Mouse (Mus musculus) liver, adult 2 months (tissue): Measurements from ENCODE around the gene Selenom. TPM values are rescaled to one million over a fixed set of nuclear protein-coding genes. Genes with fewer than 3 reads are reported as not detected.
A peak's percentile ranks its signal among the peaks of the same experiment; 100 is the strongest.

Experiments used
- DNase-seq: peaks from one replicate; pipeline ENCODE4 v3.0.0-alpha.2; 2011; ENCODE audit warnings: low read depth, low spot score; ENCODE audit errors: extremely low read depth
- H3K27ac ChIP-seq: fragments of 200-500 bp; replicated peaks from 2 replicates; pipeline ENCODE4 v1.5.1; 2012; ENCODE audit warnings: low read depth, mild to moderate bottlenecking, control low read depth, inconsistent platforms, low read length; ENCODE audit not compliant: insufficient read depth
- H3K27me3 ChIP-seq: fragments of 200-500 bp; 2 replicates; pipeline ENCODE4 v1.6.1; 2012; ENCODE audit warnings: mild to moderate bottlenecking, moderate library complexity, low read length, inconsistent platforms; ENCODE audit not compliant: control insufficient read depth, insufficient read depth
- H3K36me3 ChIP-seq: fragments of 200-500 bp; 2 replicates; pipeline ENCODE4 v1.6.1; 2012; ENCODE audit warnings: low read length, inconsistent platforms; ENCODE audit not compliant: control insufficient read depth, insufficient read depth
- H3K4me1 ChIP-seq: fragments of 200-500 bp; 2 replicates; pipeline ENCODE4 v1.6.1; 2011; ENCODE audit warnings: low read length; ENCODE audit not compliant: control insufficient read depth, insufficient read depth
- H3K4me3 ChIP-seq: fragments of 200-500 bp; 2 replicates; pipeline ENCODE4 v1.5.1; 2011; ENCODE audit warnings: low read depth, mild to moderate bottlenecking, control low read depth, low read length, moderate library complexity; ENCODE audit not compliant: insufficient read depth
- H3K79me2 ChIP-seq: fragments of 200-500 bp; 2 replicates; pipeline ENCODE4 v1.6.1; 2012; ENCODE audit warnings: inconsistent platforms, mild to moderate bottlenecking, low read length, moderate library complexity; ENCODE audit not compliant: control insufficient read depth, insufficient read depth
- H3K9ac ChIP-seq: fragments of 200-500 bp; 2 replicates; pipeline ENCODE4 v1.6.1; 2012; ENCODE audit warnings: low read depth, mild to moderate bottlenecking, control low read depth, inconsistent platforms, low read length
- CTCF ChIP-seq: fragments of 200-500 bp; IDR thresholded peaks from 2 replicates; pipeline ENCODE4 v1.5.1; 2011; ENCODE audit warnings: low read depth, low read length, control low read depth
- POLR2A ChIP-seq: fragments of 200-500 bp; IDR thresholded peaks from 2 replicates; pipeline ENCODE4 v1.6.1; 2011; ENCODE audit warnings: low read length, control low read depth; ENCODE audit not compliant: insufficient read depth; ENCODE audit errors: extremely low read depth
- WGBS: fragments of 180-500 bp; shearing (Covaris S2); methylation state at CpG from one replicate; pipeline ENCODE4 v1.1.7; 2018; 5-methylcytosine and 5-hydroxymethylcytosine counted together
- polyA plus RNA-seq: library from polyadenylated mRNA; depleted of rRNA; stranded (reverse); fragments of >200 nt; gene quantifications from 2 replicates; pipeline ENCODE4 v1.2.3, GENCODE M21; 2012
- total RNA-seq: library from RNA; depleted of rRNA; stranded (reverse); fragments of >200 nt; gene quantifications from 2 replicates; pipeline ENCODE4 v1.2.3, GENCODE M21; 2014

Selenom gene
- total and polyA plus RNA-seq, 2 experiments, result 2.6 to 6.3 TPM

- Histone ChIP-seq H3K9ac (no peak overlapping the region), H3K27me3 (peaks cover 7% of the 10 kb centered on the region; the same call in 1 of the 2 replicates), H3K27ac (no peak overlapping the region), H3K4me3 (no peak overlapping the region), H3K36me3 (peaks cover 1% of the 10 kb centered on the region; the same call in 1 of the 2 replicates), H3K79me2 (no peaks in the 10 kb centered on the region), H3K4me1 (peaks cover 2% of the 10 kb centered on the region; the same call in 1 of the 2 replicates)
- no peak for DNase-seq
- WGBS, result 88% methylated on average over 5 of the region's 5 CpGs
- TF ChIP-seq POLR2A (no peak), CTCF (no peak)
These were observed 1.6 kb downstream of the Selenom start for GRCm38 (mm10) chr11:3516121-3516520.

- Histone ChIP-seq H3K4me1 (peaks cover 2% of the 10 kb centered on the region; the same call in 1 of the 2 replicates), H3K79me2 (no peaks in the 10 kb centered on the region), H3K27ac (no peak overlapping the region), H3K9ac (peak overlapping the region; percentile 22; the same call in 1 of the 2 replicates), H3K36me3 (peaks cover 1% of the 10 kb centered on the region; the same call in 1 of the 2 replicates), H3K27me3 (peaks cover 7% of the 10 kb centered on the region; the same call in 1 of the 2 replicates), H3K4me3 (no peak overlapping the region)
- TF ChIP-seq POLR2A (no peak), CTCF (no peak)
- no peak for DNase-seq
- 5% methylated on average over 50 of the region's 50 CpGs for WGBS
These were observed 2.7 kb downstream of the Selenom start for GRCm38 (mm10) chr11:3516859-3517845.

DNA sequence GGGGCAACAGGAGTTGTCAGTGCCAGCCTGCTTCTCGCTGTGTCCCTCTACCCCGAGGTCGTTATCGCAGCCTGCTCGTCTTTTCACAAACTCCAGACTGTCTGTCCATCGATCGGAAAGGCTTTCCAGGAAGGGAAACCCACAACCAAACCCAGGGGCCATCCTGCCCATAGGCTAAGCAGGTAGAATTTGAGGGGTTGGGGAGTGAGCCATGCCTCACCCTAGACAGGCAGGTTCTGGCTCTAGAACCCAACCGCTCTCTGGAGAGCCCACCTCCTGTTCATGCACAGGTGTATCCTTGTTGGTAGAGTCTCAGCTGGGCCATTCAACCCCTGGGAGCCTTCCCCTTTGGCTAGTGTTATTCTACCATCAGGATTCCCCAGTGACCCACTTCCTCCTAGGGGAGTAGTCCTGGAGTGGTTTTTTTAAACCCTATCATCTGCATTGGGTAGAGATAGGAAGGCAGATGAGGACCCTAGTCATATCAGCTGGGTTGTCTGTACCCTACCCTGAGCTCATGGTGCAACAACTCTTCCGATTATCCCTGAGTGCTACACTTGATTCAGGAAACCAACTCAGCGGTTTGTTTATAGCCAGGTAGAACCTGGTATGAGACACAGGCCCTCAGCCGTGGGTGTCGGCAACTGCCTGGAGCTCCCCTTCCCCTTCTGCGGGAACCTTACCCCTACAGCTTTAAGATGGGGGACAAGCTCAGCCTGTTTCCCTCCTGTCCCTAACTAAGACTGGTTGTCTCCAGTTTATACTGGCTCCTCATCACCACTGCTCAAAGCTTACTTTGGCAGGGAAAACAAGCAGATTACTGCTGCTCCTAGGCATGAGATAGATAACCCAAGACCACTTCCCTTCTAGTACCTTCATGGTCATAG is 3.6 kb downstream of the Selenom start:
- Histone ChIP-seq H3K79me2 (no peaks in the 10 kb centered on the region), H3K36me3 (peaks cover 1% of the 10 kb centered on the region; the same call in 1 of the 2 replicates), H3K4me1 (peaks cover 2% of the 10 kb centered on the region; the same call in 1 of the 2 replicates), H3K27me3 (peaks cover 7% of the 10 kb centered on the region; the same call in 1 of the 2 replicates), H3K27ac (no peak overlapping the region), H3K9ac (no peak overlapping the region), H3K4me3 (no peak overlapping the region)
- WGBS, result 55% methylated on average over 13 of the region's 13 CpGs
- no peak for TF ChIP-seq POLR2A
- no peak for TF ChIP-seq CTCF
- no peak for DNase-seq

DNA sequence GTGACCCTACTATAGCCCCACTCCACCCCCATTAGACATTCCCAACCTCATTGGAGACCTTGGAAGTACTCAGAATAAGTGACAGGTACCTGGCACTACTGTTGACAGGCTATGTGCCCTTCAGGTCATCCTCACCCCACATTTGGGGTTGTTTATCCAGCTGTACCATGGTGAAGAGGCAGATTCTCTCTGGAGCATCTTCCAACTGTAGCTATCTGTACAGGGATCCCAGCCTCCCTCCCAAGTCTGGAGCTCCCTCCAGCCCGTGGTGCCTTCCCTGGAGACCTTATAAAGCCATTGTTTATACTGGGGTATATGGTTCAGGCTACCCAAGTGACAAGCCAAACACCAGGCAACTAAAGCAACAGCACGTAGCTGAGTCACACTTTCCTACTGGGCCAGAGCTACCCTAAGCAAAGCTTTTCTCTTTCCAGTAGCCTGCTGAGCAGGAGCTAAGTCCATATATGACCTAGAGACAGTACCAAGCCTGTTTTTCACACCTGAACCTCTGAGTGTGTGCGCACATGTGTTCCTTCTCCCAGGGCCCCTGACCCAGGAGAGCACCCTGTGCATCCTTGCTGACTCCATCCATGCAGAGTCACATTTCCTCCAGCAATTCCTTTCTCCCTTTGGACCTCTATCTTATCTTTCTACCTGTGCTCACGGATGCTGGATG is 4.7 kb downstream of the Selenom start:
- Histone ChIP-seq H3K36me3 (peaks cover 1% of the 10 kb centered on the region; the same call in 1 of the 2 replicates), H3K27me3 (peaks cover 7% of the 10 kb centered on the region; the same call in 1 of the 2 replicates), H3K27ac (no peak overlapping the region), H3K9ac (no peak overlapping the region), H3K4me3 (no peak overlapping the region), H3K4me1 (peaks cover 2% of the 10 kb centered on the region; the same call in 1 of the 2 replicates), H3K79me2 (no peaks in the 10 kb centered on the region)
- DNase-seq, result no peak
- 78% methylated on average over 4 of the region's 4 CpGs for WGBS
- no peak for TF ChIP-seq POLR2A
- no peak for TF ChIP-seq CTCF
